Mouse (Mus musculus) liver, postnatal 0 days (tissue): ENCODE data around the gene Adam22. TPM values are rescaled to one million over a fixed set of nuclear protein-coding genes. Genes with fewer than 3 reads are reported as not detected.

Experiments
- ATAC-seq: fragments of 200-750 bp; cut with Nextera tagmentation; 2 replicates; pipeline ENCODE4 v1.8.0; 2017; ENCODE audit warnings: mild to moderate bottlenecking, moderate library complexity
- DNase-seq: peaks from one replicate; pipeline ENCODE4 v3.0.0-alpha.2; 2016
- H3K27ac ChIP-seq: fragments of 300-500 bp; sonication (generic); 2 replicates; pipeline ENCODE4 v1.5.1; 2014; ENCODE audit warnings: antibody characterized with exemption, moderate library complexity, mild to moderate bottlenecking, low read depth
- H3K27me3 ChIP-seq: fragments of 300-500 bp; sonication (generic); 2 replicates; pipeline ENCODE4 v1.6.1; 2014; ENCODE audit warnings: low read length, control low read depth, mixed read lengths; ENCODE audit not compliant: insufficient read depth
- H3K36me3 ChIP-seq: fragments of 300-500 bp; sonication (generic); replicated peaks from 2 replicates; pipeline ENCODE4 v1.6.1; 2014; ENCODE audit warnings: mild to moderate bottlenecking, control low read depth, low read length, moderate library complexity, mixed read lengths; ENCODE audit not compliant: insufficient read depth
- H3K4me1 ChIP-seq: fragments of 300-500 bp; sonication (generic); 2 replicates; pipeline ENCODE4 v1.6.1; 2014; ENCODE audit warnings: antibody characterized with exemption, mild to moderate bottlenecking, control low read depth; ENCODE audit not compliant: insufficient read depth
- H3K4me2 ChIP-seq: fragments of 300-500 bp; sonication (generic); 2 replicates; pipeline ENCODE4 v1.6.1; 2014; ENCODE audit warnings: low read depth, mild to moderate bottlenecking, low read length, moderate library complexity, mixed read lengths
- H3K4me3 ChIP-seq: fragments of 300-500 bp; sonication (generic); 2 replicates; pipeline ENCODE4 v1.5.1; 2014; ENCODE audit warnings: low read depth, low read length
- H3K9ac ChIP-seq: fragments of 300-500 bp; sonication (generic); replicated peaks from 2 replicates; pipeline ENCODE4 v1.6.1; 2014; ENCODE audit warnings: mild to moderate bottlenecking, moderate library complexity
- H3K9me3 ChIP-seq: fragments of 300-500 bp; sonication (generic); 2 replicates; pipeline ENCODE4 v1.6.1; 2016; ENCODE audit warnings: mild to moderate bottlenecking, control low read depth, low read length, mixed read lengths
- CTCF ChIP-seq: sonication (generic); IDR thresholded peaks from 2 replicates; pipeline ENCODE4 v1.5.1; 2016; ENCODE audit warnings: antibody characterized with exemption, low read depth
- EP300 ChIP-seq: IDR thresholded peaks from 2 replicates; pipeline ENCODE4 v1.6.1; 2016; ENCODE audit warnings: antibody characterized with exemption, low read depth, mild to moderate bottlenecking
- WGBS: fragments of 180-500 bp; shearing (Covaris S2); extraction: QIAGEN DNeasy Blood & Tissue Kit; methylation state at CpG from one replicate; pipeline ENCODE4 v1.1.7; 2014; ENCODE audit not compliant: insufficient replicate concordance; 5-methylcytosine and 5-hydroxymethylcytosine counted together
- polyA plus RNA-seq: library from polyadenylated mRNA; unstranded; fragments of >200 nt; fragmentation: Nextera tagmentation; extraction: Ambion mirVana; gene quantifications from 2 replicates; pipeline ENCODE4 v1.2.1, GENCODE M21; 2015

The Adam22 gene
- polyA plus RNA-seq, 1 experiment from 2014 or later, result 0.33 TPM

GRCm38 (mm10) chr5:8146146-8146545, 221.8 kb downstream of the Adam22 start:
- no peak for ATAC-seq
- Histone ChIP-seq H3K36me3 (no peaks in the 10 kb centered on the region), H3K4me1 (no peaks in the 10 kb centered on the region), H3K27me3 (no peaks in the 10 kb centered on the region), H3K4me3 (no peak overlapping the region), H3K4me2 (no peak overlapping the region), H3K27ac (no peak overlapping the region), H3K9ac (no peak overlapping the region), H3K9me3 (no peaks in the 10 kb centered on the region)
- WGBS, result 89% methylated on average over 2 of the region's 2 CpGs
- no peak for DNase-seq
- no peak for TF ChIP-seq EP300
- TF ChIP-seq CTCF, result no peak

DNA sequence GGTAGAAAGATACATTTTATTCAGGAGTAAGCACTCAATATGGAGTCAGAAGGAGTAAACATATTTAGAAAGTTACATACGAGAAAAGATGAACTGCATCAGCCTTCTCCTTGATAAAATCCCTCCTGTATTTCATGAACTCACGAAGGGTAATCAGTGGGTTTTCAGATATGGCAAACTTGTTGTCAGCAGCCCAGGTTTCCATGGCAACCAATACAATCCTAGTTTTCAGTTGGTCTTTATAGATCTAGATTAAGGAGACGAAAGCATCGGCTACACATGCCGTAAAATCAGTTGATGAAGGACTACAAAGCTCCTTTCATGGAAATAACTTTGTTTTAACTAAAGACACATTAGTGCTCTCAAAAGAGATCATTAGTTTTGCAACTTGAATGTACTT, 222.5 kb downstream of the Adam22 start:
- Histone ChIP-seq H3K9ac (no peak overlapping the region), H3K27ac (no peak overlapping the region), H3K36me3 (no peaks in the 10 kb centered on the region), H3K27me3 (no peaks in the 10 kb centered on the region), H3K4me3 (no peak overlapping the region), H3K4me1 (no peaks in the 10 kb centered on the region), H3K9me3 (no peaks in the 10 kb centered on the region), H3K4me2 (no peak overlapping the region)
- DNase-seq (no peak), ATAC-seq (no peak)
- 76% methylated on average over 5 of the region's 5 CpGs for WGBS
- TF ChIP-seq EP300 (no peak), CTCF (no peak)

DNA sequence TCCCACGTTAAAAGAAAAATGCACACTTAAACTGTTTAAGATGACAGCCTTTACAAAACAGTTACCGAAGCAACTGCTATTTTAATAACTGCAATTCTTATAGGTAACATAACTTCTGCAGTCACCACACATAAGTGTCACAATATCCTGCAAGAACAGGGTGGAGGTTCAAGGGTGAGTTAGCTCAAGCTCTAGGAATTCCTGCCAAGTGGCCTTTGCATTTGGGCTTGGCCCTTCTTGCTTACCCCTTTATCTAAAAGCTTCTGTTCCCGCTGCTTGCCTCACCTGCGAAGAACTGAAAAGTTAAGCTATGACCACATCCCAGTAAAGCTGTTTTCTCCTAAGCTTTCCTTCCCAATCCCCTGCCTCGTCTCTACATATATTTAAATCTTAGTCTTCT, 235.4 kb downstream of the Adam22 start:
- DNase-seq, result no peak
- WGBS, result 67% methylated on average over 5 of the region's 5 CpGs

DNA sequence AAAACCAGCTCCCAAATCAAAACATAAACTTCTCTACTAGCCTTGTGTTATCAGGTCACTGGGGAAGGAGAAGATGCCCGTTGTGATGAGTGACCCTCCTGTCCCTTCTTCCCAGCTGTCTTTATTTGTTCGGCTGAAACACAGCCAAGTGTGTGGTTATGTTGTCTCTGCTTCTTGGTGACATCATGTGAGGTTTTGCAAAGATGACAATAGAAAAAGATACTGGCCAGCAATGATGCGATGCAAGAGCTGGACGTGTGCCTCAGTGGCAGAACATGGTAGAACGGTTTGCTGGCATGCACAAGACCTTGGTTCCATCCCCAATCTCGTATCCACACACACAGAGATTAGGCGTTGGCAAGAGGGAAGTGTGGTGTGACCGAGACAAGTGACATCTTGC, 236.0 kb downstream of the Adam22 start:
- Histone ChIP-seq H3K9me3 (no peaks in the 10 kb centered on the region), H3K4me1 (no peaks in the 10 kb centered on the region), H3K36me3 (no peaks in the 10 kb centered on the region), H3K4me2 (no peak overlapping the region), H3K27ac (no peak overlapping the region), H3K4me3 (no peak overlapping the region), H3K9ac (no peak overlapping the region), H3K27me3 (no peaks in the 10 kb centered on the region)
- 72% methylated on average over 8 of the region's 8 CpGs for WGBS
- DNase-seq, result no peak
- no peak for TF ChIP-seq EP300
- no peak for TF ChIP-seq CTCF
- no peak for ATAC-seq

More for the DNA sequence above, 235.4 kb downstream of the Adam22 start:
- Histone ChIP-seq H3K27me3 (no peaks in the 10 kb centered on the region), H3K36me3 (no peaks in the 10 kb centered on the region), H3K27ac (no peak overlapping the region), H3K4me3 (no peak overlapping the region), H3K4me2 (no peak overlapping the region), H3K9me3 (no peaks in the 10 kb centered on the region), H3K9ac (no peak overlapping the region), H3K4me1 (no peaks in the 10 kb centered on the region)
- TF ChIP-seq CTCF, result no peak
- TF ChIP-seq EP300, result no peak
- ATAC-seq, result no peak

DNA sequence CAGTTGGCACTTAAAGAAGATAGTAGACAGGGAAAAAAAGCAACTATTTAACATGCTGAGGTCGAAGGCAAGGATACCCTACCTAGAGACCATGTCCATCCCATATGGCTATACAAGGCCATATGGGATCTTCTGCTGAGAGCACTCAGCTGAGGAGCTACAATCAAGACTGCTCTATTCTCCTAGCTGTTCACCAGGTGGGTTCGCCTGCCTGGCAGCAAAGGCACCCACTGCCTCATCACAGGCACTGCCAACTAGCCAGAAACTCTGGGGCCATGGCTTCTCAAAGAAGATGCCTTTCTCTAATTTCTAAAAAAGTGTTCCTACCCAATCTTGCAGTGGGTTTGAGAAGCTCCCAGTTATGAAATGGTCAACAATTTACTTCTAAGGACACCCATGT, 238.2 kb downstream of the Adam22 start:
- no peaks in the 10 kb centered on the region for H3K9me3 ChIP-seq
- H3K4me1 ChIP-seq, result no peaks in the 10 kb centered on the region
- H3K9ac ChIP-seq, result no peak overlapping the region
- H3K36me3 ChIP-seq, result no peaks in the 10 kb centered on the region
- no peak overlapping the region for H3K4me3 ChIP-seq
- DNase-seq (no peak), ATAC-seq (no peak)
- H3K27ac ChIP-seq, result no peak overlapping the region
- 70% methylated on average over 2 of the region's 2 CpGs for WGBS
- no peak overlapping the region for H3K4me2 ChIP-seq
- no peak for TF ChIP-seq CTCF
- no peak for TF ChIP-seq EP300
- no peaks in the 10 kb centered on the region for H3K27me3 ChIP-seq

DNA sequence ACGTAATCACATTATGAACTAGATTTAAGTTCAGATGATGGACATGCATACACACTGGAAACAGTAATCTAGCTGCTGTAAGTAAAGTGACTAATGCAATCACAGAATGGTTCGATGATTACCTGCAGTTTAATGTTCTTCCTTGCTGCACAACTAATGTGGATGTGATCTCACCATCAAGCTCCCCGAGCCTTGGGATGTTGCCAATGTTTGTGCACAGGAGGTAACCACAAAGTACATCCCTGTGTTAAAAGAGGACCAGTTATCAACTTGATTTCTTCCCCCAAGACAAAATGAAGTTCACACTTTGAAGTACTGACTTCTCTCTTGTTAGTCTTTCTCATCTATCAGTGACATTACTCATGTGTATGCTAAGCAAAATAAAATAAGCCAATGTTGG, 247.0 kb downstream of the Adam22 start:
- no peak overlapping the region for H3K9ac ChIP-seq
- no peak overlapping the region for H3K4me3 ChIP-seq
- H3K4me2 ChIP-seq, result no peak overlapping the region
- ATAC-seq (no peak), DNase-seq (no peak)
- H3K4me1 ChIP-seq, result no peaks in the 10 kb centered on the region
- no peaks in the 10 kb centered on the region for H3K36me3 ChIP-seq
- H3K27ac ChIP-seq, result no peak overlapping the region
- H3K9me3 ChIP-seq, result no peaks in the 10 kb centered on the region
- H3K27me3 ChIP-seq, result no peaks in the 10 kb centered on the region
- 77% methylated on average over 3 of the region's 3 CpGs for WGBS
- TF ChIP-seq EP300 (no peak), CTCF (no peak)

DNA sequence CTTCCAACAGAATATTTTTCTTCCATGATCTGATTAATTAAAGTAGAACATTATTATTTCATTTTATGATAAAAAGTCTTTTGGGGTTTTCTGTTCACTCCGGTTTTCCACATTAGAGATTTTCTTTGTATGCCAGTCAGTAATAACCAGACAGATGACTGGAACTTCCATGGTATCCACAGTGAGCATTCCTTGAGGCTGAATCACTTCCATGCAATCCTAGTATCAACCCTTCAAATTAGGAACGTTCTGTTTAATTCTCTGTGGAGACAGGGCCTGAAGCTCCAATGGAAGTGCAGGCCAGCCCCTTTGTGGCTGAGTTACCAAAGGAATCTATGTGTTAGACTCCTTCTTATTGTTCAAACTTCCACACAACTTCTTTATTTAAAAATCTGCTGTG, 247.9 kb downstream of the Adam22 start:
- DNase-seq, result no peak
- no peak for ATAC-seq
- H3K4me3 ChIP-seq, result no peak overlapping the region
- no peak overlapping the region for H3K27ac ChIP-seq
- no peaks in the 10 kb centered on the region for H3K36me3 ChIP-seq
- TF ChIP-seq CTCF (no peak), EP300 (no peak)
- 64% methylated on average over 2 of the region's 2 CpGs for WGBS
- no peaks in the 10 kb centered on the region for H3K27me3 ChIP-seq
- no peaks in the 10 kb centered on the region for H3K4me1 ChIP-seq
- no peak overlapping the region for H3K4me2 ChIP-seq
- H3K9me3 ChIP-seq, result no peaks in the 10 kb centered on the region
- no peak overlapping the region for H3K9ac ChIP-seq
